Mouse (Mus musculus) liver, postnatal 0 days (tissue): Measurements from ENCODE around the gene H3f3b.

Experiments
- CTCF ChIP-seq: sonication (generic); IDR thresholded peaks from 2 replicates; pipeline ENCODE4 v1.5.1; 2016; ENCODE audit warnings: antibody characterized with exemption, low read depth
- EP300 ChIP-seq: IDR thresholded peaks from 2 replicates; pipeline ENCODE4 v1.6.1; 2016; ENCODE audit warnings: antibody characterized with exemption, low read depth, mild to moderate bottlenecking

- TF ChIP-seq CTCF (no peak), EP300 (no peak)
Observed at GRCm38 (mm10) chr11:115992098-115992497, 35.7 kb downstream of the H3f3b start.
